Mouse (Mus musculus) cerebellum, postnatal 10 days (tissue): ENCODE data around the gene Usp6nl.

ENCODE experiments used
- DNase-seq, 2 experiments: peaks; one replicate each; pipeline ENCODE4 v3.0.0; 2021; ENCODE audit warnings: mixed read lengths in 2 of 2

Usp6nl gene

DNA sequence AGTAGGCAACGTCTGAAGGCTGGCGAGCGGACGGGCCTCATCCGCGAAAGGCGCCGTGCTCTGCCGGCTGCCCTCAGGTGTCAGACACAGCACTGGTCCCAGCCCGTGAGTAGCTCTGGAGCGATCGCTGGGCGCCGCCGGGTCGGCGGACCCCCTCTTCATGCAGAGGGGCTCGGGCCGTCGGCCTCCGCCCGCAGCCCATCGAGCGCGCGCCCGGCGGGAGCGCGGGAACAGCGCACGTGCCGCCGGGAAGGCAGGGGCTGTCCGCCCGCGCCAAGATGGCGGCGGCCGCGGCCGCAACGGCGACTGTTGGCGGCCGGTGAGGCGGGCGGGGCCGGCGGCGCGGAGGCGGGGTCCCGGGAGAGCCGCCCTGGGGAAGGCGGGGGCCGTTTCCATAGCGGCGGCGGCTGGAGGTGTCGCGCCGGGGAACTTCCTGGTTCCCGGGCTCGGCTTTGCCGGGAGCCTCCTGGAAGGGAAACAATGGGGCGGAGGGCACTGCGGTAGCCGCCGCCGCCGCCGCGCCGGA is at the start of gene Usp6nl:
TSS of gene Usp6nl (plus strand) at position 292 of the 526 bp plus-strand sequence.
- peak; percentile 89 to 92 for DNase-seq

DNA sequence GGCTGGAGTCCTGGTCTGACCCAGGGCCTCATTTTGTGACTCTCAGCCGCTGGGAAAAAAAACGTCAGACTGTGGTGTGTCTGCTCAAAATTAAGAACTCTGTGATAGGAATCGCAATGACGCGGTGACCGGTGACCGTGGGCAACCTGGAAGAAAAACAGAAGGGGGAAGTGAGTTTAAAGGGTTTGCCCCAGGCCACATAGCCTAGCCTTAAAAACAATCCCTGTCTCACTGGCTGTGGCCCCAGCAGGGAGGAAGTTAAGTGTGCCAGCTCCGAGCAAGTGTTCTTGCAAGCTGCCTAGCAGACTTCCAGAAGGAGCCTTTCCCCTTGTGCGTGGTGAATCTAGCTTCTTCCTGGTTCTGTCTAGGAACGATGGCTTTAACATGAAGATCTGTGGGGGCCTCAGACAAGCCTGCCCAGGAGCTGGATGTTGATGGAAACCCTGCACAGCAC is 49.0 kb upstream of the Usp6nl start:
- peak; percentile 49 to 62 for DNase-seq

DNA sequence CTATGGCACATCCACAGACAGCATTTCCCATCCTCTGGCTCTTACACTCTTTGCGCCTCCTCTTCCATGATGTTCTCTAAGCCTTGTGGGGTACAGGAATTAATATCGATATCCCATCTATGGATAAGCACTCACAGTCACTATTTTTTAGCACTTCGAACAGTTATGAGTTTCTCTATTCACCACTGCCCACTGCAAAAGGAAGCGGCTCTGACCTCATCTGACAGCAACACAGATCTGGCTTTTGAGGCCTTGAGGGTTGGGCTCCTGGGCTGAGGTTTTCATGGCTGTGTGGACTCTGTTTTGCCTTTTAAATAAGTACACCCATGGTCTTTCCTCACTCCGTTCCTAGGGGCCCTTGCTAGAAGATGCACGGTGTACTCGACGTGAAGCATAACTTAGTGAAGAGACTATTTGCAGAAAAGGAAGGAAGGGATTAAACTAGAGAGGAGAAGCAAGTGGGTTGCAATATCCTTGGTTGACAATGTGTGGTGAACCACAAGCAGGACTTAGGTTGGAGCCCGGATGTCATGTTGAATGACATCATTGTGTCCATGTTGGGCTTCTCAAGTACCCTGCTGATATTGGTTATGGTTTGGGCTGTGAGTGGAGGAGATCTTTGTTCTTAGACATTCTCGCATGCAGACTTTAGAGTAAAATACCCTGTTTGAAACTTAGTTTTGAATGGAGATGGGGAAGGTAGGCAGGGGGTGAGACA is 43.5 kb upstream of the Usp6nl start:
- no peak for DNase-seq

DNA sequence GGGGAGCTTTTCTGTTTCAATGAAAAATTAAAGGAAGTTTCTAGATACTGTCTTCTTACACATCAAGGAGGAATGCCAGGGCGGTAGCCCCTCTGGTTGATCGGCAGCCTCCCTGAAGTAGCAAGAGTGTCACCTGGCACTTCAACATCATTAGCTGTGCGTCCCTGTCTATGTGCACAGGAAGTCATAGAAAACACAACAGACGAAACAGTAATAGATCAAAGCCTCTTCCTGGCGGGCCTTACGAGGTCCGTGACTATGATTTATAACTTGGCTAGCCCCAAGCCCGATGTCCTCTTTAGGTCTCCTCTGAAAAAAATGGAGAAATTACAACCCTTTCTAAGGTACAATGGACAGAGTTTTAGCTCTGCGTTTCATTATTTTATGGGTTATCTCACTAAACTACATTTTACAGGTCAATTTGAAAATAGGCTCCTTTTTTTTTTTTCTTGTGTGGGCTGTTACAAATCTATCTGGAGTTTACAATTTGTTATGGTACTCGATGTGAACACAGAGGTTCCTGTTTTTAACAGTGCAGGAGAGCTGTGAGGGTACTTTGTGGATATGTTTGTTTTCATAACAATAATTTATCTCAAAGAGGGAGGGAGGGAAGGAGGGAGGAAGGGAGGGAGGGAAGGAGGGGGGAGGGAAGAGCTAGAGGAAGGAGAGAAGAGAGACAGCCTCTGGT is 42.7 kb upstream of the Usp6nl start:
- DNase-seq: no peak

DNA sequence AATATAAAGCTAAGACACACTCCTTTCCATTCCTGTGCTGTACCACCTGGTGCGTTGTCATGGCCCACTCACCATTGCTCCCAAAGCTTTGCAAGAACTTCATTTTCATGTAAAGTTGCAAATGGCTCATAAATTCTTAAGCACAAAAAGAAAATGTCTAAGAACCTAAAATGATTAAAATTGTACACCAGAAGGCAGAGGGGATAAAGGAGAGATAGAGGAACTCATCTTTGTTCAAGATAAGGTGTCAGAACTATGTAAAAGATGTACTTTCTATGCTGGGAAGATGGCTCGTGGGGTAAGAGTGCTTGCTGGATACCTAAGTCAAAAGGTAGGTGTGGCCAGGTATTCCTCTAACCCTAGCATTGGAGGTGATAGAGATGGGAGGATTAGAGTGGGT is 38.9 kb upstream of the Usp6nl start:
- no peak for DNase-seq

DNA sequence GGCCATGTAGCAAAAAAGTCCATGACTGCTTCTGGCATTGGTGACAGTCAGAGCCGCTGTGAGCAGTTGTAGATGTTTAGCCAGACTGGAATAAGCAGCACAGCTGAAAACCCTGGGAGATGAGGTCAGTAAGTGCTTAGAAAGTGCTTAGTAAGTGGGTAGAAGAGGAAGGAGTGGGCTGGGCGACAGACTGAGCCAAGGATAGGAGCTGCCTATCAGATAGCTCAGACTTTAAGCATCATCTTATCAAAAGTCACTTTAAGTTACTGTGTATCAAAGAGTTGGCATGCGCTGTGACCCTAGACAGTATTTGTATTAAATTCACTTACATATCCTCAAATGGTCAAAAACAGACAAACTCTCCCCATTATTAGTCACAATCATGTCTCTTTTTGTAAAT is 37.7 kb upstream of the Usp6nl start:
- no peak for DNase-seq

DNA sequence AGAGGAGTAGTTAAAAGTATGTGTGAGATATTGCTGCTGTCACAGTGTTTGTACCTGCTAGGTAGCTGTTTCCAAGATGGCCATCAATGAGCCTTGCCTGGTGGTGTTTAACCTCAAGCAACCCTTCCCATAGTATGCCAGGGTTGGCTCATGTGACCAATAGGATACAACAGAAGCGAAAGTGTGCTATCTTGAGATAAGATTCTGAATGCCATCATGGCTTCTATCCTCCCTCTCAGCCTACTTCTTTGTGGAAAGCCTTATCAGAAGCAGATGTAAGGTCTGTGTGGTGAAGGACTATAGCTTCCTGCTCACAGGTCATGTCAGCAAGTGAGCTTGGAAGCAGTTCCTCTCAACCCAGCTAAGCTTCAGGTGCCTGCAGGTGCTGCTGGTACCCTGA is 36.7 kb upstream of the Usp6nl start:
- DNase-seq: no peak

DNA sequence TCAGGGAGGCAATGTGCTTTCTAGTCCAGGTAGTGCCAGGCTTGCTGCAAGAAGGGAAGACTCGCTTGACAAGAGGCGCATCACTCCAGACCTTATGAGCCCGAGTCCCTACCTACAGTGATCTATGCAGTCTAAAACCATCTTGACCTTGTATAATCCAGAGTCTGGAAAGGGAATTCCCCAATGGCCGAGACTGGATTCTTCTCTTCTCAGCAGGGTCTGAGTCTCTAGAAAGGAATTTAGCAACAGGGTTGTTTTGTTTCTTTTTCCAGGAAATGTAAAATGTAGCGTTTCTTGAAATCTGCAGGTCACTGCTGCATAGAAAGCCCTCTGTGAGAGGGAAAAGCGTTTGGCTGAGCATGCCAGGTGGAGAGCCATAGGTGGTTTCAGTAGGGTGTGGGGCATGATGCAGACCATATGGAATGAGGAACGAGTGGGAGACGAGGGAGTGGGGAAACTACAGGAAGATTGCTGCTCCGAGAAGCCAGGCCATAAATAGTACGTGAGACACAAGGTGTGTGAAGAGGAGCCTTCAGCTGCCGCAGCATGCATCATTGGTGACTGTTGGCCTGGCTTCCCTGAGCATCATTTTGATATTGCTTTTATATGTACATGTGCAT is 28.5 kb upstream of the Usp6nl start:
- DNase-seq: peak; percentile 41 to 59

DNA sequence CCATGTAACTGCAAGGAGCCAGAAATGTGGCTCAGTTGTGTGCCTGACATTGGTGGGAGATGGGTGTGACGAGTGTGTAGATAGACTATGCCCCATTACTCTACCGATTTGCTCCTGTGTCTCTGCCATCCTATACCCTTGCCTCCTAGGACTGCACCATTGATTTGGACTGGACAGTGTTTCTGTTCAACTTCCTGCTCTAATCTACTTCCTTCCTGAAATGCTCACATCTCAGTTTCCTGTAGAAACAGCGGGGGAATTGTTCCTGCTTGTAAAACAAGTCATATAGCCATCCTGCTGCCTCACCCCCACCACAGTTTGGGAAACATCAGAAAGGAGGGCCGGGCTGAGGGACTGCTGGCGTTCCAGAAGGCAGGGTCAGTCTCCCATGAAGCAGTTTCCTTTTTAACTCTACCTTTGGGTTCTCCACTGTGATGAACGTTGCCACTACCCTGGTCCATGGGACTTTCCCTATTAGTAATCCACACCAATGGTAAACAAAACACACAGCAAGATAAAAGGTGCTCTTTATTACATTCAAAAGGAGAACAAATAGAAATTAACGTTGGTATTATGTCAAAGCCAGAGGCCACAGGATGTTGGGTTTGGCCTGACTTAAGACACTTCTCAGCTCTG is 27.4 kb upstream of the Usp6nl start:
- no peak for DNase-seq

DNA sequence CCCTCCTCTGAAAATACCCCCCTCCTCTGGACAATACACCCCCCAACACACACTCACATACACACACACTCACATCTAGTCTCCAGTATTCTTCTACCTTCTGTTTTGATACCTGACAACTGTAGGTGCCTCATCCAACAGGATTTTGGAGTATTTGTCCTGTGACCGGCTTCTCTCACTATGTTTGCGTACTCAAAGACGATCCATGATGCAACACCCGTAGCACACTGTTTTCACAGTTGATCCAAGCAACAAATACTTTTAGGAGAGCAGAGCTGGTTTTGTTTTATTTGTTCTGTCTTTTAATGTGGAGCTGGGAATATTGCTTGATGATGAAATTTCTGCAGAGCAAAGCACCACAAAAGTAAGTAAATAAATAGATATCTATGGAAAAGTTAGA is 17.7 kb upstream of the Usp6nl start:
- DNase-seq: no peak

DNA sequence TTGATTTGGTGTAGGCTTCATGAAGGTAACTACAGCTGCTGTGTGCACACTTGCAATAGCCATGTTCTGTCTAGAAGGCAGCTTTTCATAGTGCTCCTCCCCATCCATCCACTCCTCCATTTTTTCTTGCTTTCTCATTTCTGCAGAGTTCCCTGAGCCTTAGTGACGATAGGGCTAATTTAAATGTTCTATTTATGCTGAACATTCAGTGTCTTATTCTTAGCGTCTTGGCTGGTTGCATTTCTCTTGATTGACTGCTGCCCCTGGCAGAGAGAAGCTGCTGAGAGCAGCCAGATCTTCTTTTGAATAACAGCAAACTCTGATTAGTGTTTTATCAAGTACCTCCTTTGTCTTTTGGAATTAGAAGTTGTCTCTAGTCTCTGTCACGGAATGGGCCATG is 15.6 kb upstream of the Usp6nl start:
- DNase-seq: no peak

DNA sequence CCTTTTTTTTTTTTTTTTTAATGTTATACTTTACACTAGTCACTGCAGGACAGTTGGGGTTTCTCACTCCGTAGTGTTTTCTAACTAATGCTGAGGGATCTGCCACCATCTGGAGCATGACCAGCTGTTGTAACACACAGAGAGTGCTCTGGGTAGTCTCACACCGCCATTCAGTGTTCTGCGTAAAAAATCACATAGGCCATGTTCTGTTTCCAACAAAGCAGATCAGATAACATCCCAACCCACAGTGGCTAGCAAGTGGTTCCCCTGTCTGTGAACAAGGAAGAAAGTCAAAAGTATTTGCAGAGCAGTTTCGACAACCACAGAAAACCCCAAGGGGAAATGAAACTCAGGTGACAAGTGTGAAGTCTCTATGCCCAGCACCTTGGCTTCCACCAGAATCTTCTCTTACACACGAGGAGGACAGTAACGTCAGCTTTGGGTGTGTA is 13.1 kb upstream of the Usp6nl start:
- no peak for DNase-seq

DNA sequence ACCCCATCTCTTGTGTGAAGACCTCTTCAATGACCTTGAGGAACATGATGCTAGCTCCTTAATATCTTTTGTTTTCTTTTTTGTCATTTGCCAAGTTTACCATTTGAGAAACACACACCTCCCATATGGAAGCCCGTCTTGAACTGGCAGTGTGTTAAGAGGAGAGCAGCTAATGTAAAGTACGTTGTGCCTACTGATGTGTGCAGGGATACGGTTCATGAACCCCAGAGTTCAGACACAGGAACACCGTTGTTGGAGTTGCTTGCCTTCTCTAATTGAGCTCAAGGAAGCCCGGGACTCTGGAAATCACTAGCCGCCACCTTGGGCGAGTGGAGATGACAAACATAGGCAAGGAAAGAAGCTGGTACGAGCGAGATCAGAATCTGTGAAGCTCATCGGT is 9.7 kb upstream of the Usp6nl start:
- no peak for DNase-seq

DNA sequence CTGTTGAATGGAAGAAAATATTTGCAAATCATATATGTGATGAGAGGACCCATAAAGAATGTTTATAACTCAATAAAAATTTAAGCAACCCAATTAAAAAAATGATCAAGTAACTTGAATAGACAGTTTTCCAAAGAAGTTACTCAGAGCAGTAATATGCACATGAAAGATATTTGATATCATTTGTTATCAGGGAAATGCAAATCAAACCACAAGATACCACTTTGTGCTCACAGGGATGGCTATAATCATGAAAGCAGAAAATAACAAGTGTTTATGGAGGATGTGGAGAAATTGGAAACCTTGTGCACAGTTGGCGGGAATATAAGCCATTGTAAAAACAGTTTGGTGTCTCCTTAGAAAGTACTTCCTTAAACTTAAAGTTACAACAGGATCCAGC is 8.7 kb upstream of the Usp6nl start:
- no peak for DNase-seq

DNA sequence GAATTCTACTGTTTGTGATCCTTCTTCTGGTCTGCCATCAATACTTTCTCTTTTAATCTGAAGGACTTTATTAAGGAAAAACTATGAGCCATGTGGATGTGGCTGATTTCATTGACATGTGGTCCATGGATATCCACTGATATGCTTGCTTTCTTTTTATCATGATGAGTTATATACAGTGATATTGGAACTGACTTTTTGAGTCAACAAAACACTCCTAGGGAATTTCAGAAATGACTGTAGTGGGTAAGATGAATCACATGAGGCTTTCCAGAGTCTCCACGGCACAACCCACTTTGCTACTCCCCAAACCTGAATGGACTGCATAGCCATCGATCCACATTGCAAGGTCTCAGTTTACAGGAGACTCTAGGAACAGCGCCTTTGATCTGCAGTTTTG is 2.3 kb upstream of the Usp6nl start:
- DNase-seq: no peak

DNA sequence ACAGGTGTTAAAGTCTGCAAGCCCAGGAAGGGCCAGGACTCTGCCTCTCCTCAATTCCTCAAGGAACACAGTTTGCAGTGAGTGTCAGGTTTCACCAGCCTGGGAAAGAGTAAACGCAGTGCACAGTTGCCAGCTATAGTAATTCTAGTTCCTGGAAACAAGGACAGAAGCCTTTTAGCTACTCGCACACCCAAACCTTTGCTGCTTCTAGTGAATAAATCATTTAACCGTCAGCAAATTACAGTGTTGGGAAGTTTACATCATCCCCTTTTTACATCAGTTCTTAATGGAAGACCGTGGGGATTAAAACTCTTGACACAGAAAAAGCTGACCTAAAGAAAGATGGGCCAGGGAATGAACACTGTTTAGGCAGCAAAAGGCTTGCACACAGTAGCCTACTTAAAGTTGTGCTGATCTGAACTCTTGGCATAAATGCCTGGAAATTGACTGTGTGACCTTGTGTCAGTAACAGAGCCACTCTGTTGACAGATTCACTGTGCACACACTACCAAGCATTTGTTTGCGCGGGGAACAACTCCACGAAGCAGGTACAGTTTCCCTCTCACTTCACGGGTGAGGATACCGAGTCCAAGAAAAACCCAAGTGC is 595 bp upstream of the Usp6nl start:
- peak in 1 of 2 experiments; percentile 20 for DNase-seq

DNA sequence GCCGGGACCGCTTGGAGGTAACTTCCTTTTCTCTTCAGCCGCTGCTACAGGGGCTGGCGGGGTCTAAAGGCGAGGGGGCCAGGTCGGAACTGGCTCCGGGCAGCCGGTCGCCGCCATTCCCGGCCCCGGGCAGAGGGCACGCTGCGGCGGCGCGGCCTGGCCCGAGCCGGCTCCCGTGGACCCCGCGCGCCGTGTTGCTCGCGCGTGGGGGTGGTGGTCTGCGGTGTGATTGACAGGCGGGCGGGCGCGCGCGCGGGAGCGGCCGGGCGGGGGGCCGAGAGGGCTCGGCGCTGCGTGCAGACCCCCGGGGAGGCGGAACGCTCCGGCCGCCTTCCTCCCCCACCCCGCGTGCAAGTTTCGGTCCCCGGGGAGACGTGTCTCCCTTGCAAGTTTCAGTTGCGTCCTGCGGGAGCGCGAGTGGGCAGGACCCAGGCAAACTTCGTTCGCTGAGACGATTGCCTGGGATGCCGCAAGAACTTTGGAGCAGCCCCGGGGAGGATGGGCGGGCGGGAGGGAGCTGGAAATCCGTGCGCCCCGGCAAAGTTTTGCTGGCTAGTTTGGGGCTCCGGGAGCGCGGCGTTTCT is 563 bp downstream of the Usp6nl start:
- DNase-seq: peak; percentile 75 to 78

DNA sequence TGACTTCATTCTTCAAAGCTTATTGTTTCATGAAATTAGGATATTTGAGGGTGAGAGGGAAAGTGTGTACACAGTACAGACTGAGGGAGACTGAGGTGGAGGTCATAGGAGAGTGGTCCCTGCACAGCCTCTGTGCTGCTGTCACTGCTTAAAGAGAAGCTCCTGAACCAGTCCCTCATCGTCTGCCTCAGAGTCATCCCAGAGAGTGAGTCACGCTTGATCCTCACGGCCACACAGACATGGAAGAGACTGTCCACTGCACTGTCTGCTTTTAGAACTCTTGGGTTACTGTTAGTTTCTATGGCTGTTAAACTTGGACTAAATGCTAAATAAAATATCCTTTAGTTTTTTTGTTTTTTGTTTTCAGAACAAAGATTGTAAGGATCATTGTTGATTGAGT is 3.2 kb downstream of the Usp6nl start:
- no peak for DNase-seq

DNA sequence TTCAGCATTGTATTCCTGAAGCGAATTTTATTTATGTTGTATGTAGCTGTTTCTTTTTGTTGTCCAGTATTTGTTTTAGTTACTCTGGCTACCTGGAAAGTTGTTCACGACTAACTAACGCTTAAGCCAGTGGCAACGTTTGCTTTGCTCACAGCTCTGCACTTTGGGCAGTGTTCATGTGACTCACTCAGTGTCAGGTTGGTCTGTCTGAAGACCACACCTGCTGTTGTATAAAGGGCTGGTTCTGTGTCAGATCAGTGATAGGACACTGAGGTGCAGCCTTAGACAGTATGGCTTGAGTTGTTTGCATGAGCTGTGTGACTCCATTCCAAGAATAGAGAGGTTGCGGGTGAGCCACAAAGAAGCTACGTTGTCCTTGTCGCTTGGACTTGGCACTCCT is 6.5 kb downstream of the Usp6nl start:
- no peak for DNase-seq

DNA sequence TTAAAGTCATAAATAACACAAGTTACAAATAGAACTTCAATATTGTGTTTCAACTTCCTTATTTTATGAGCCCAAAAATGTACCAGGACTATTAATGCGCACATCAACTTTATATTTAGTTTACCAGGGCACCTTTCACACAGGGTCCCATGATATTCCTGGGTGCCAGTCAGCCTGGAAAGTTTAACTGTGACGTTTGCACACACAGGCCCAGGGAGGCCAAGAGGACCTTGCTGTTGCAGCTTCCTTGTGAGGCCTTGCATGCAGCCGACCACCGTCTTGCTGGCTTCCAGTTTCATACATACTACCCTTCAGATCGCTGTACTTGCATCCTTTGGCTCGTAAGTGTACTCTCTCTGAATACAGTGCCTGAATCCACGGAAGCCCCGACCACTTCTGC is 8.3 kb downstream of the Usp6nl start:
- DNase-seq: no peak

DNA sequence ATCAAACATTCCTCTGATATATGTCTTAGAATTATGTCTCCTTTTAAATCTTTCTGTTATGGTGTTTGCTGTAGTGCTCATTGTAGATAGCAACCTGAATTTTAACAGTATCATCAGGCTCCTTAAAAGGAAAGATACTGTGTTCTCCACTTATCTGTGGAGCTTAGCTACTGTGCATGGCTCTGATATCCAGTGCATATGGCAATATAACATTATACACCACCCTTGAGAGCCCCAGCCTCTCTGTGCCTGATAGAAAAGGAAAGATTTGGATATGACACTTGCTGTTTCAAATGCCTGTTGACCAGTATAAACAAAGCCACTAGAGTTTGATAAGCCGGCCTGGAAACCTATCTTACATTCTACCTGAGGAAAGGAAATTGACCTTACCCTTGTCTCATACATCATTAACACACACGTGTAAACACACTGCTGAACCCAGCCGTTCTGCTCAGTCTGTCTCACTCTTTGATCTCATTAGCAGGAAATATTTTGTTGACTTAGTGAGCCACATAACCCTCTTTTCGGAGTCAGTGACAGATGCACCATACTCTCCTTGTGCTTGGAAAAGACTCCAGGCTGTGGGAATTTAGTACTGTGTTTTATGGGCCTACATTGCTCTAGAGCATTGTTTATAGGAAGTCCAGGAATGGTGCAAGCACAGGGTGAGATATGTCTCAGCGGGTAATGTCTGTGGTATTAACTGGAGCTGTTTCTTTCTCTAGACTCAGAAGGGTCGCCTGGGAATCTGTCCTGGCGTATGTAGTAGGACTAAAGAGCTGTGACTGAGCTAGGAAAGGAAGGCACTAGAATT is 9.1 kb downstream of the Usp6nl start:
- no peak for DNase-seq

DNA sequence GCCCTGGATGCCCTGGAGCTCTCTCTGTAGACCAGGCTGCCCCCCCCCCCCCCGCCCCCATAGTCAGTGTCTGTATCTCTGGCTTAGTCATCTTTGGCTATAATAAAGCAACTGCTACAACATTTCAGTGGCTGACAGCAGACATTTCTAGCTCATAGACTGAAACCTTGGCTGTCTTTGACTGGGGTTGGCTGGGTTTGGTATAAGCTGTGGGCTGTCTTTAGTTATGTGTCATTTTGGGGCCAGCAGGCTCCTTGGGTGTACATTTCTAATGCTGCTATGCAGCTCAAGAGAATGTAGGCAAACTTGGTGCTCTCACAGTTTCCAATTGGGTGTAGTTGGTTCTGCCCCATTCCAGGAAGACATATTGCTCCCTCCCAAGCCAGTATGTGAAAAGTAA is 11.1 kb downstream of the Usp6nl start:
- DNase-seq: no peak
